ENCODE assay signal across 10 mouse cellular contexts in genomic region chr2:116020451-116020951, GRCm38 (mm10). TPM values are rescaled to one million over a fixed set of nuclear protein-coding genes. Genes with fewer than 3 reads are reported as not detected.
A peak's percentile ranks its signal among the peaks of the same experiment; 100 is the strongest.
DNase-seq lines count a peak whose midpoint lies in the region; ATAC-seq and TF ChIP-seq lines count a peak whose summit lies in the region.
"Had no signal": no experiment of that assay in that cellular context is flagged by ENCODE, and none has a peak within 500 bp of the region (broad histone marks: within the 10 kb centered on the region; RNA-seq: fewer than 3 reads in every experiment).

No protein-coding gene starts in this region.

- no peak for TF ChIP-seq CTCF in lung, embryonic 14.5 days (IDR thresholded peaks at IDR 0.05; ENCODE audit: low read depth)
- no peak for TF ChIP-seq CTCF in lung, adult 2 months (IDR thresholded peaks at IDR 0.05; ENCODE audit: insufficient read depth, low read length)

- DNase-seq in lung, embryonic 14.5 days = no peak
- DNase-seq in lung, postnatal 25 days (ENCODE audit: low spot score) = no peak
- DNase-seq in mesoderm, embryonic 11.5 days (ENCODE audit: low read depth, low spot score) = peak; percentile 64
- DNase-seq in lung, adult 2 months = no peak
- DNase-seq in cerebellum, adult 8-10 months = no peak
- no peak for DNase-seq in left cerebral cortex, adult 11 months (ENCODE audit: low spot score)
- DNase-seq in urinary bladder, postnatal 36 days (ENCODE audit: low spot score in 2 of 2) = no peak

- ATAC-seq in lung, embryonic 14.5 days (ENCODE audit: insufficient read depth) = peak; percentile 42; the same call in 1 of the 2 replicates
- peak; percentile 55 for ATAC-seq in hindbrain, embryonic 12.5 days (ENCODE audit: low FRiP score)
- ATAC-seq: inflammation-experienced regulatory T-cells, adult 6 months had no signal

- peak overlapping the region; percentile 11; the same call in 1 of the 2 replicates for H3K27ac ChIP-seq in lung, embryonic 14.5 days (ENCODE audit: low read depth)
- H3K27ac ChIP-seq in hindbrain, embryonic 12.5 days = peak overlapping the region; percentile 89

- no peak for TF ChIP-seq POLR2A in lung, adult 2 months (IDR thresholded peaks at IDR 0.05; ENCODE audit: borderline replicate concordance, extremely low read depth, low read depth, low read length)

- no peaks in the 10 kb centered on the region for H3K27me3 ChIP-seq in lung, embryonic 14.5 days (ENCODE audit: insufficient read depth, low read length)
- no peaks in the 10 kb centered on the region for H3K27me3 ChIP-seq in hindbrain, embryonic 12.5 days
- H3K27me3 ChIP-seq: megakaryocyte, embryonic 14.5 days had no signal

- WGBS in lung, embryonic 14.5 days = 57% methylated on average over 5 of the region's 5 CpGs
- WGBS in hindbrain, embryonic 12.5 days = 2% methylated on average over 5 of the region's 5 CpGs
- WGBS in lung, adult 2 months = 78% methylated on average over 5 of the region's 5 CpGs

- H3K9me3 ChIP-seq in lung, embryonic 14.5 days (ENCODE audit: low read depth, low read length) = no peaks in the 10 kb centered on the region
- no peaks in the 10 kb centered on the region for H3K9me3 ChIP-seq in hindbrain, embryonic 12.5 days (replicated peaks)

- H3K4me3 ChIP-seq in lung, embryonic 14.5 days (ENCODE audit: low read depth, low read length) = no peak overlapping the region
- H3K4me3 ChIP-seq in hindbrain, embryonic 12.5 days = no peak overlapping the region
- no peak overlapping the region for H3K4me3 ChIP-seq in lung, adult 2 months (replicated peaks; ENCODE audit: extremely low read depth, low read depth, low read length)
- H3K4me3 ChIP-seq: megakaryocyte, embryonic 14.5 days had no signal

- H3K9ac ChIP-seq in lung, embryonic 14.5 days = 0 out of 2 replicates have a peak overlapping the region, but pooled peaks have one; percentile 24
- H3K9ac ChIP-seq in hindbrain, embryonic 12.5 days = peak overlapping the region; percentile 49; the same call in 1 of the 2 replicates

- H3K4me1 ChIP-seq in lung, embryonic 14.5 days (ENCODE audit: insufficient read depth) = peaks cover 12% of the 10 kb centered on the region
- peaks cover 43% of the 10 kb centered on the region for H3K4me1 ChIP-seq in hindbrain, embryonic 12.5 days
- no peaks in the 10 kb centered on the region for H3K4me1 ChIP-seq in lung, adult 2 months (ENCODE audit: control insufficient read depth, insufficient read depth, low read length)
- H3K4me1 ChIP-seq: megakaryocyte, embryonic 14.5 days had no signal

- H3K36me3 ChIP-seq in lung, embryonic 14.5 days (ENCODE audit: insufficient read depth) = no peaks in the 10 kb centered on the region; the same call in 1 of the 2 replicates
- H3K36me3 ChIP-seq in hindbrain, embryonic 12.5 days = 0 out of 2 replicates have a peak, but pooled peaks cover 9% of the 10 kb centered on the region

- H3K4me2 ChIP-seq in lung, embryonic 14.5 days = no peak overlapping the region
- H3K4me2 ChIP-seq in hindbrain, embryonic 12.5 days (replicated peaks) = peak overlapping the region; percentile 37

RNA-seq across cellular contexts. Expression of gene Meis2, which starts 45.1 kb away (rescaled TPM):
- polyA plus RNA-seq in lung, embryonic 14.5 days (2014; fragmentation: Nextera tagmentation; extraction: Ambion mirVana) = 31.4 and 33.1 TPM in 2 replicates
- 130 and 155 TPM in 2 replicates for polyA plus RNA-seq in hindbrain, embryonic 12.5 days (2016; fragmentation: Nextera tagmentation; extraction: Ambion mirVana)
- polyA plus RNA-seq in lung, adult 2 months (2012; rRNA removed) = 15.6 and 22.6 TPM in 2 replicates
